Mouse (Mus musculus) forebrain, embryonic 10.5 days (tissue): ENCODE results near the gene Atp8a2. TPM values are rescaled to one million over a fixed set of nuclear protein-coding genes. Genes with fewer than 3 reads are reported as not detected.
"Not testable (repeated sequence)": the region's sequence is repeated elsewhere in the genome, so short reads cannot be mapped to it uniquely, and the experiment has no call there.

Experiments
- DNase-seq: peaks from one replicate; pipeline ENCODE4 v3.0.0-alpha.2; 2017; ENCODE audit warnings: low spot score; ENCODE audit errors: extremely low spot score
- H3K27ac ChIP-seq: fragments of 300-500 bp; sonication (generic); 2 replicates; pipeline ENCODE4 v1.5.1; 2016; ENCODE audit warnings: mild to moderate bottlenecking
- H3K27me3 ChIP-seq: fragments of 300-500 bp; sonication (generic); 2 replicates; pipeline ENCODE4 v1.6.1; 2016; ENCODE audit warnings: mild to moderate bottlenecking; ENCODE audit not compliant: poor library complexity, severe bottlenecking
- H3K36me3 ChIP-seq: fragments of 300-500 bp; sonication (generic); replicated peaks from 2 replicates; pipeline ENCODE4 v1.6.1; 2016; ENCODE audit warnings: mild to moderate bottlenecking, moderate library complexity
- H3K4me1 ChIP-seq: fragments of 300-500 bp; sonication (generic); 2 replicates; pipeline ENCODE4 v1.6.1; 2016
- H3K4me3 ChIP-seq: fragments of 300-500 bp; sonication (generic); 2 replicates; pipeline ENCODE4 v1.5.1; 2016; ENCODE audit warnings: mild to moderate bottlenecking, moderate library complexity
- H3K9me3 ChIP-seq: fragments of 300-500 bp; sonication (generic); 2 replicates; pipeline ENCODE4 v1.6.1; 2016; ENCODE audit warnings: mild to moderate bottlenecking, moderate library complexity
- WGBS: fragments of 180-500 bp; shearing (Covaris S2); methylation state at CpG from one replicate; pipeline ENCODE4 v1.1.7; 2016; 5-methylcytosine and 5-hydroxymethylcytosine counted together
- polyA plus RNA-seq: library from polyadenylated mRNA; unstranded; fragments of >200 nt; fragmentation: Nextera tagmentation; extraction: Ambion mirVana; gene quantifications from 2 replicates; pipeline ENCODE4 v1.2.1, GENCODE M21; 2016

Gene Atp8a2
- polyA plus RNA-seq, 1 experiment from 2014 or later: 2.8 TPM

DNA sequence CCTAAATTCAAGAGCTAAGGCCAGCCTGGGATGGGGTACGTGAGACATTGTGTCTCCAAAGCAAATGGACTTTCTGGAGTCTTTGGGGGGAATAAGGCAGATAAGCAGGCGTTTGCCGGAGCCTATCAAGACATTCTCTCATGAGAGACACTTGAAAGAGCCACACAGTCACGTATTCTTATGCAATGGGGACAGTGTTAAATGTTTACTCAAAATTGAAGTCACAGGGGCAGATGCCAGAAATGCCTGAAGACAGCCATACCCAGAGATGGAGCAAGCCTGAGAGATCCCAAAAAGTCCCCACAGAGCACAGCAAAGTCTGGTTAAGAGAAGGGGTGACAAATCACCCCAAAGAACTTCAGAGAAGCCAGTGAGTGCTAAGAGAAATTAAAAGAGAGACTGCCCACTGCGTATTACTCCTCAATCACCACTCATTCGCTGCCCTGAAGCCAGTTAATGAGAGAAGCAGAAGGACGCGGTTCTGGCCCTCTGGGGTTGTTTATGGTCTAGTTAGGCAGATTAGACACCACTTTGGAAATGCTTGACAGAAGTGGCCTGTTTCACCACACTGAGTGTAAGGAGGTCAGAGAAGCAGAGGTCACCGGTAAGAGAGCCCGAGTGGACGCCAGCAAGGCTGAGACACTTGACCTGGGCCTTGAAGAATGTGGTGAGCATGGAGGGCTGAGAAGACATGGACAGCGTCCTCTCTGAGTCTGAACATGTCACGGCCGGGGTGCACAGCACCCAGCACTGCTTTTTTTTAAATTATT is 356.8 kb downstream of the Atp8a2 start:
- WGBS: 86% methylated on average over 14 of the region's 14 CpGs
- no peak for DNase-seq
- H3K27ac ChIP-seq: no peak overlapping the region
- H3K36me3 ChIP-seq: no peaks in the 10 kb centered on the region
- peaks cover 9% of the 10 kb centered on the region for H3K4me1 ChIP-seq
- H3K4me3 ChIP-seq: no peak overlapping the region
- H3K9me3 ChIP-seq: no peaks in the 10 kb centered on the region
- no peaks in the 10 kb centered on the region for H3K27me3 ChIP-seq

DNA sequence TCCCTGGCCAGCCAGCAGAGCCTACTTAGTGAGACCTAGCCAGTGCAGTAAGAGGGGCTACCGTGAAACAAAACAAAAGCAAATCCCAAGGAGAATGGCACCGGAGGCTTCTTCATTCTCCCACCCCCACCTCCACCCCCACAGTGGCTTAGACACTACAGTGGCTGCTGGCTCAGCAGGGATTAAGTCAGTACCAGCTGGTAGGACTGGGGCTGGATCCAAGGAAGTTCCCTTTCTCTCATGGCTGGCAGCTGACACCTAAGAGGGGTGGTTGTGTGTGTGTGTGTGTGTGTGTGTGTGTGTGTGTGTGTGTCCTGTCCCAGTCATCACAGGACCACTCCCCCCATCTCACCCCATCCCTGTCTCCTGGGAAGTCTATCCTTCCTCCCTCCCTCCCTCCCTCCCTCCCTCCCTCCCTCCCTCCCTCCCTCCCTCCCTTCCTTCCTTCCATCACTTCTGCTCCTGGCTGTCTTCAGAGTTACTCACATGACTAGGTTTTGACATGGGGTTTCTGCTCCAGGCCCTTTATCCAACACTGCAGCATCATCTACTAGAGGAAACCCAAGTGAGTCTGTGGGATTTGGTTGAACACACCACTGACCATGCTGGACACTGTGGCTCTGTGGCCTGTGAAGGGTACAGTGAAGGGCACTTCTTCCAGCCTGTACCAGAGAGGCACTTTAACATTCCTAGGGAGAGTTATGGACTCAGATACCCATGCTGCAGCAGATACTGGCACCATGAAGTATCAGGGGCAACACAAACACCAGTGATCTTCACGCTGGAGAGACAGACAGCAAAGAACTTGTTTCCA is 358.3 kb downstream of the Atp8a2 start:
- H3K36me3 ChIP-seq, H3K4me3 ChIP-seq, H3K27ac ChIP-seq, H3K9me3 ChIP-seq, DNase-seq, H3K4me1 ChIP-seq, H3K27me3 ChIP-seq: not testable (repeated sequence)
- 89% methylated on average over 1 of the region's 3 CpGs for WGBS

GRCm38 (mm10) chr14:59837691-59838241 is 359.2 kb downstream of the Atp8a2 start:
- not testable (repeated sequence) for H3K9me3 ChIP-seq, DNase-seq, H3K27me3 ChIP-seq, H3K4me1 ChIP-seq, H3K4me3 ChIP-seq, H3K36me3 ChIP-seq, H3K27ac ChIP-seq
- WGBS: no CpG with 5 or more reads among the region's 3 CpGs

- Histone ChIP-seq H3K27me3 (no peaks in the 10 kb centered on the region), H3K9me3 (no peaks in the 10 kb centered on the region), H3K36me3 (no peaks in the 10 kb centered on the region), H3K27ac (no peak overlapping the region), H3K4me1 (peaks cover 9% of the 10 kb centered on the region), H3K4me3 (no peak overlapping the region)
- WGBS: 58% methylated on average over 10 of the region's 10 CpGs
- DNase-seq: no peak
Observed at GRCm38 (mm10) chr14:59836876-59837543, 360.0 kb downstream of the Atp8a2 start.

GRCm38 (mm10) chr14:59829580-59829979 is 367.4 kb downstream of the Atp8a2 start:
- H3K36me3 ChIP-seq: no peaks in the 10 kb centered on the region
- H3K4me1 ChIP-seq: no peaks in the 10 kb centered on the region
- H3K4me3 ChIP-seq: no peak overlapping the region
- no peaks in the 10 kb centered on the region for H3K27me3 ChIP-seq
- DNase-seq: no peak
- H3K9me3 ChIP-seq: no peaks in the 10 kb centered on the region
- 90% methylated on average over 5 of the region's 5 CpGs for WGBS
- no peak overlapping the region for H3K27ac ChIP-seq

DNA sequence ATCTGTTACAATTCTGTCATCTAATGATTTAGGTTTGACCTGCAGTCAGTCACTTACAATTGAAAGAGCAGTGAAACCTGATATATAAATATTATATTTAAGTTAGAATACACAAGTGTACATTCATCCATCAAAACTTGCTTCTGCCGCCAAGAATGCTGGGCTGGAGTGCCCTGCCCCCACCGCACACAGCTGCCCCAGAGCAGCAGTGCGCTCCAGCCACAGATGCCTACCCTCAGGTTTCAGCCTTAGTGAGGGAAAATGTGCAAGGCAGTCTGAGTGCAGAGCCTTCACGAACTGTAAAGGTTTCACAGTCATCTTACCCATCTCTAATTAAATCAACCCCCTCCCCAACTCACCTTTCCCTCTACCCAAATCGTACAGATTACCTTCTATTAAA is 369.6 kb downstream of the Atp8a2 start:
- Histone ChIP-seq H3K27ac (no peak overlapping the region), H3K27me3 (no peaks in the 10 kb centered on the region), H3K4me3 (no peak overlapping the region), H3K4me1 (no peaks in the 10 kb centered on the region), H3K36me3 (no peaks in the 10 kb centered on the region), H3K9me3 (no peaks in the 10 kb centered on the region)
- 77% methylated on average over 5 of the region's 5 CpGs for WGBS
- no peak for DNase-seq

GRCm38 (mm10) chr14:59820115-59820419 is 376.9 kb downstream of the Atp8a2 start:
- Histone ChIP-seq H3K9me3 (peaks cover 3% of the 10 kb centered on the region; the same call in 1 of the 2 replicates), H3K27ac (no peak overlapping the region), H3K4me3 (no peak overlapping the region), H3K4me1 (peaks cover 3% of the 10 kb centered on the region; the same call in 1 of the 2 replicates), H3K27me3 (no peaks in the 10 kb centered on the region), H3K36me3 (no peaks in the 10 kb centered on the region)
- WGBS: 71% methylated on average over 3 of the region's 3 CpGs
- no peak for DNase-seq

- Histone ChIP-seq H3K36me3 (no peaks in the 10 kb centered on the region), H3K4me1 (peaks cover 7% of the 10 kb centered on the region; the same call in 1 of the 2 replicates), H3K27me3 (no peaks in the 10 kb centered on the region), H3K9me3 (peaks cover 3% of the 10 kb centered on the region; the same call in 1 of the 2 replicates), H3K4me3 (no peak overlapping the region), H3K27ac (no peak overlapping the region)
- no peak for DNase-seq
- WGBS: 81% methylated on average over 5 of the region's 5 CpGs
Observed at GRCm38 (mm10) chr14:59819215-59820114, 377.5 kb downstream of the Atp8a2 start.

- H3K4me3 ChIP-seq, DNase-seq, H3K27ac ChIP-seq, H3K36me3 ChIP-seq, H3K9me3 ChIP-seq, H3K27me3 ChIP-seq: not testable (repeated sequence)
- H3K4me1 ChIP-seq: peaks cover 19% of the 10 kb centered on the region
- WGBS: 94% methylated on average over 2 of the region's 2 CpGs
Observed at GRCm38 (mm10) chr14:59810316-59810715, 386.7 kb downstream of the Atp8a2 start.

DNA sequence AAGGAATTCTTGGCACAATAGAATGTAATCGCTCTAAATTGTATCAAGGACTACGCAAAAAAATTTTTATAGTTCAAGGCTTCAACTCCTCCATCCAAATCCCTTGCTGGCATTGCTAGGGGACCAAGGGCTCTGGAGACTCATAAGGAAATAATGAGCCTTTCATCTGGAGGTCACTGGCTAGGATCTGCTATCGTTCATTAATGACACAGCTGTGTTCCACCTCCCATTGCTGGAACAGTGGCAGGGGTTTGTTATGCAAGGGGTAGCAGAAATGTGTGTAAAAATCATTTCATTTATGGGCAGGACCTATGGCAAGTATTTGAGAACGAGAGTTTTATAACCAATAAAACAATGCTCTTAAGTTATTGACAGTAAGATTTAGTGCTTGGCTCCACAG is 387.2 kb downstream of the Atp8a2 start:
- H3K27me3 ChIP-seq: no peaks in the 10 kb centered on the region
- WGBS: 91% methylated on average over 4 of the region's 4 CpGs
- no peaks in the 10 kb centered on the region for H3K36me3 ChIP-seq
- no peak overlapping the region for H3K4me3 ChIP-seq
- no peaks in the 10 kb centered on the region for H3K9me3 ChIP-seq
- H3K27ac ChIP-seq: no peak overlapping the region
- no peak for DNase-seq
- peaks cover 17% of the 10 kb centered on the region for H3K4me1 ChIP-seq

- DNase-seq: no peak
- Histone ChIP-seq H3K36me3 (no peaks in the 10 kb centered on the region), H3K27ac (no peak overlapping the region), H3K4me1 (peaks cover 15% of the 10 kb centered on the region), H3K4me3 (no peak overlapping the region), H3K27me3 (no peaks in the 10 kb centered on the region), H3K9me3 (0 out of 2 replicates have a peak, but pooled peaks cover 6% of the 10 kb centered on the region)
- 82% methylated on average over 7 of the region's 7 CpGs for WGBS
Observed at GRCm38 (mm10) chr14:59807528-59808300, 389.3 kb downstream of the Atp8a2 start.
